Mouse (Mus musculus) embryonic stem cell, embryonic (primary cell): ENCODE data around the gene Gpr15.

Experiments used
- CTCF ChIA-PET, 4 experiments: fragments of 300-600 bp in 2 of 4; fragments of 350-600 bp in 2 of 4; sonication (Branson Sonifier 250); formaldehyde crosslinking; loops; one replicate each; lab custom pipeline; 2022; ENCODE audit warnings: inconsistent platforms in 2 of 4; lab: Charles Lee
- POLR2A ChIA-PET, 4 experiments: fragments of 300-600 bp in 2 of 4; fragments of 350-600 bp in 2 of 4; sonication (Branson Sonifier 250); formaldehyde crosslinking; loops; one replicate each; lab custom pipeline; 2022; ENCODE audit warnings: antibody characterized with exemption in 4 of 4, inconsistent platforms in 1 of 4; lab: Charles Lee

Gene Gpr15

GRCm38 (mm10) chr16:58678660-58679059 lies 40.2 kb downstream of the Gpr15 start:
- CTCF ChIA-PET, result no interaction called here

GRCm38 (mm10) chr16:58677491-58677890 lies 41.4 kb downstream of the Gpr15 start:
- CTCF ChIA-PET, result no interaction called here
- POLR2A ChIA-PET, result no interaction called here

More at GRCm38 (mm10) chr16:58678660-58679059, 40.2 kb downstream of the Gpr15 start:
- POLR2A ChIA-PET, result interaction anchor here in 1 of 4 experiments (0.9 kb wide), 1 partner anchor 49 kb away, joined by 4 read pairs; the partner anchor contains the start of gene Cldnd1

GRCm38 (mm10) chr16:58676633-58677032 lies 42.2 kb downstream of the Gpr15 start:
- ChIA-PET CTCF (no interaction called here), POLR2A (interaction anchor here in 2 of 4 experiments (0.7 to 0.9 kb wide), 2 partner anchors 51 kb away, joined by 3 read pairs; partner anchors contain the start of gene Cldnd1 (in 2 of the 2))

DNA sequence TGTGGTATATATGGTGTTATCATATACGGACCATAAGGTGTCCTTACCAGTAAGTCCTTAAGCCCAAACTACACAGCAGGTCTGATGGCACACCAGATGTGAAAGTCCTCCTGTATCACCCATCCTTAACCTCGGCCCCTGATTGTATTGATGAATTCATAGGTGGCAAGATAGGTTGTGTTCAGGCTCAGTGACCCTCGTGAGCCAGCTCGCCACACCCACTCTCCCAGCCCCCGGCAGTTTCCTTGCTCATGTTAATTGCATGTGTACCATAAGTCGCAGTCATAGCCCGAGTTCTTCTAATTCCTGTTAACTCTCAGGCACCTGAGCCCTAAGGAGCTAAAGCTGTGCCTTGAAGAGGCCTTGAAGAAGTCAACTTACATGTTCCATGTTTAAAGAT lies 42.7 kb downstream of the Gpr15 start:
- POLR2A ChIA-PET, result interaction anchor here in 1 of 4 experiments (0.9 kb wide), 1 partner anchor 51 kb away, joined by 3 read pairs; the partner anchor contains the start of gene Cldnd1
- CTCF ChIA-PET, result interaction anchor here in 1 of 4 experiments (1.2 kb wide), 1 partner anchor 222 kb away, joined by 4 read pairs; no protein-coding TSS in a partner anchor

GRCm38 (mm10) chr16:58675256-58675655 lies 43.6 kb downstream of the Gpr15 start:
- ChIA-PET POLR2A (interaction anchor here in 1 of 4 experiments (1.0 kb wide), 1 partner anchor 151 kb away, joined by 3 read pairs; the partner anchor contains the start of gene St3gal6), CTCF (interaction anchor here in 1 of 4 experiments (1.2 kb wide), 1 partner anchor 221 kb away, joined by 4 read pairs; no protein-coding TSS in a partner anchor)

DNA sequence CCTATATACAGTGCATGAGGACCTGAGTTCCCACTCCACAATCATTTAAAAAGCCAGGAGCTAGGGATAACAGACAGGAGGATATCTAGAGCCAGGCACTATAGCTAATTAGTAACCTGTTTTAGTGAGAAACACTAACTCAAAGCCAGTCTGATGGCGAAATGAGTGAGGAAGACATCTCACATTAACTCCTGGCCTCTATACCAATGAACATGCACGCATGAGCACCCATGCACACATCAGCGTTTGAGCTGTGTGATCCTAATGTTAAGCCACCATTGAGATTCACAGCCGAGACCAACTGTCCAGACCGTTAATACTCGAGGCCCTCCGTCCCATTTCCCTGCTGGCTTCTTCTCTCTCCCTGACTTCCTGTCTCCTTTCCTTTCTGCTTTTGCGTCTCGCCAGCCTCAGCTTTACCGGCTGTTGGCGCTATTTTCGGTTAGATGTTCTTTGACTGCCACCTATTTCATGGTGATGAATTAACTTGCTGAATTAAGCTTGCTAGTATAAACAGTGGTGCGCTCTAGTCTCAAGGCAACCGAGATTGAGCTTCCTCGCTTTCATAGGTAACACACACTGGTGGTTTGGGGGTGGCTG lies 45.0 kb downstream of the Gpr15 start:
- CTCF ChIA-PET, result interaction anchor here in 1 of 4 experiments (0.5 kb wide), 1 partner anchor 74 kb away, joined by 3 read pairs; no protein-coding TSS in a partner anchor
- POLR2A ChIA-PET, result no interaction called here

- ChIA-PET CTCF (interaction anchor here in 1 of 4 experiments (0.7 kb wide), 1 partner anchor 154 kb away, joined by 3 read pairs; no protein-coding TSS in a partner anchor), POLR2A (interaction anchor here in 1 of 4 experiments (1.2 kb wide), 1 partner anchor 11 kb away, joined by 3 read pairs; no protein-coding TSS in a partner anchor)
Observed at GRCm38 (mm10) chr16:58672396-58672795, 46.5 kb downstream of the Gpr15 start.

DNA sequence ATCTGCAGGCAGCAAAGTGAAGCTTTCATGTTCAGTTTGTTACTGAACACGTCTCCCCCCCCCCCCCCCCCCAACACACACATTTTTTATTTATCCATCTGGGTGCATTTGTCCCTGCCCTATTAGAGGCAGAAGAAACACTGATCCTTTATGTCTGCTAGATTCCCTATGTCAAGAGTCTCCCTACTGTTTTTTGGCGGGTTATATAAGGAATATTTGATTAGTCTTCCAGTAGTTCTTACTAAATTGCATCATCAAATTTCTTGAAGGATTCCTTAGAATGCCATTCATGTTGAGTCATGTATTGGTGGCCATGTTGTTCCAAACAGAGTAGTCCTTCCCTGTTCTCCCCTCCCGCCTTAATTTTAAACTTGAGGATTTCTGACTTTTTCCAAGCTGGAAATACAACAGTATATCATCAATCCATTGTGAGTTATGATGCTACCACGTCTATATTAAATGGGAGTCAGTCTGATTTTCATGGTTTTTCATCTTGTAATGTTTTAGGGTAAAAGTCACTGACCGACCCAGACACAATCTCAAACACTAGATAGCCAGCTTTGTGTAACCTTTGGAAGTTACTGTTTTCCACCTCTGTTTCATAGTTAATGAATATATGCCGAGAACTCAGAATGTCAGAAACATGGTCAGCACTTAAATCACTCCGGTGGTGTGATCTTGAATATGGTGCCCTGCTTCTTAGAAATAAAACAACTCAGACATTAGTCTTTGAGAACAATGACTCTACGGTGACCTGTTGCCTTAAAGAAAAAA lies 47.5 kb downstream of the Gpr15 start:
- ChIA-PET CTCF (interaction anchor here in 1 of 4 experiments (0.5 kb wide), 1 partner anchor 112 kb away, joined by 4 read pairs; no protein-coding TSS in a partner anchor), POLR2A (interaction anchor here in 3 of 4 experiments (0.7 to 2.4 kb wide), 11 partner anchors 10 to 211 kb away, joined by 3 to 8 read pairs (median 5); partner anchors contain the start of genes Cldnd1 (in 1 of the 3) and E330017A01Rik (in 1 of the 3))

DNA sequence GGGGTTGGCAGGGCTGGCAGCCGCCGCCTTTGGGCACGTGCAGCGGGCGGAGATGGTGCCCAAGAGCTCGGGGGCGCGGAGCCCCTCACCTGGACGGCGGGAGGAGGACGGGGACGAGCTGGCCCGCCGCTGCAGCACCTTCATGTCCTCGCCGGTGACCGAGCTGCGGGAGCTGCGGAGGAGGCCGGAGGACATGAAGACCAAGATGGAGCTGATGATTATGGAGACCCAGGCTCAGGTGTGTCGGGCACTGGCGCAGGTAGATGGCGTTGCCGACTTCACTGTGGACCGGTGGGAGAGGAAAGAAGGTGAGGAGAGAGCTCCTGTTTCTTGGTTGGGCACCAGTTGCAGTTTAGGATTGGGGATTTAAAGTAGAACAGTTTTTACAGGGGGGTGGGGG lies 48.2 kb downstream of the Gpr15 start:
- ChIA-PET CTCF (interaction anchor here in 3 of 4 experiments (0.5 to 1.7 kb wide), 4 partner anchors 112 to 220 kb away, joined by 3 to 5 read pairs (median 4); no protein-coding TSS in a partner anchor), POLR2A (interaction anchor here (0.5 to 2.4 kb wide), 25 partner anchors 10 to 1000 kb away, joined by 3 to 15 read pairs (median 5); partner anchors contain the start of genes Cldnd1 (in 3 of the 4), Dcbld2 (in 1 of the 4) and E330017A01Rik (in 1 of the 4))

DNA sequence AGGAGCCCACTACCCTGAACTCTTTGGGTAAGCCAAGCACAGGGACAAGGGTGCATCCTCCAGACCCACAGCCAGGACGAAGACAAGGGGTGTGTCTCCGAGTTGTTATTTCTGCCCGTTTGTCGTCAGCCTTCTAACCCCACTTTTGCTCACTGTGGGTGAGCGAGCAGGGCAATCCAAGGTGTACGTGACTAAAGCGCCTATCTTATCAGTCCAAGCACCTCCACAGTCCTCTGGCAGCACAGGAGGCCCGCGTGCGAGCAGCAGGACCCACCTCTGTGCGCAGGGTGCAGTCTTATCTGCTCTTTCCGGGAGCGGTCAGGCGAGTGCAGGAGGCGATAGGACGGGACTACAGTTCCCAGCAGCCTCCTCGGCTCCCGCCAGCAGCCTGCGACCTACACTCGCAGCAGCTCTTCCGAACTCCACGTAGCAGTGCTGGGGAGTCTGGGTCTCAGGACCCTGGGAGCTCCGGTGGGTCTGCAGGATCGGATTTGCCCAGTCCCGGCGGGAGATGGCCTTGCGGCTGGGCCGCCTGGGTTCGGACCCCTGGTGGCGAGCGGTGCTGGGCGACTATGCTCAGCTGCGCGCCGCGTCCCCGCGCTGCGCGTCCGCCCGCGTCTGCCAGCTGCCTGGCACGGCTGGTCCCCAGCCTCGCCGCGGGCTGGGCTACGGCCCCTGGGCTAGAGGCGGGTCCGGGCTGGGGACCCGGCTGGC lies 48.8 kb downstream of the Gpr15 start, which contains the start of gene Cpox:
TSS of gene Cpox (plus strand) at position 376 of the 714 bp plus-strand sequence.
- CTCF ChIA-PET, result interaction anchor here in 2 of 4 experiments (0.6 to 1.7 kb wide), 5 partner anchors 58 to 219 kb away, joined by 3 to 5 read pairs (median 3); partner anchors contain the start of gene Cldnd1 (in 1 of the 2)
- POLR2A ChIA-PET, result interaction anchor here (0.5 to 2.4 kb wide), 28 partner anchors 10 to 1000 kb away, joined by 3 to 15 read pairs (median 4); partner anchors contain the start of genes Cldnd1 (in 3 of the 4), Dcbld2 (in 3 of the 4) and E330017A01Rik (in 1 of the 4)

DNA sequence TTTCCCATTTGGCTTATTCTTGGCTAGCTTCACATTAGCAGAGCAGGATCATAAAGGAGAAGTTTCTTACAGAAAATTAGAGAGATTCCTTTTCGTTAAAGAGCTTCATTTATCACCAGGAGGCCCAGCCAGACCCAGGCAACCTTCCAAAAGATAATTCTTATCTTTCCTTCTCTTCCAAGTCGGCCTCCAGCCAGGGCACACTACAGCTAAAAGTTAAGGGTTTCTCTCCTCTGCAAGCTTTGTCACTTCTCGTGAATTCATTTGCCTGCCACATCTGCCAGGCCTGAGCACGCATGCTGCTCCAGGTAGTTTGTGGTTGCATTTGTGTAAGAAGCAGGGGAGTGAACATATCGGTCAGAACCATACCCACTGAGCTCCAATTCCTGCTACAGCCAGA lies 49.6 kb downstream of the Gpr15 start:
- ChIA-PET POLR2A (interaction anchor here in 3 of 4 experiments (0.9 to 2.4 kb wide), 8 partner anchors 16 to 263 kb away, joined by 3 to 15 read pairs (median 5); partner anchors contain the start of genes Dcbld2 (in 2 of the 3) and E330017A01Rik (in 1 of the 3)), CTCF (interaction anchor here in 2 of 4 experiments (1.5 to 1.7 kb wide), 2 partner anchors 207 to 215 kb away, joined by 3 to 5 read pairs; no protein-coding TSS in a partner anchor)

DNA sequence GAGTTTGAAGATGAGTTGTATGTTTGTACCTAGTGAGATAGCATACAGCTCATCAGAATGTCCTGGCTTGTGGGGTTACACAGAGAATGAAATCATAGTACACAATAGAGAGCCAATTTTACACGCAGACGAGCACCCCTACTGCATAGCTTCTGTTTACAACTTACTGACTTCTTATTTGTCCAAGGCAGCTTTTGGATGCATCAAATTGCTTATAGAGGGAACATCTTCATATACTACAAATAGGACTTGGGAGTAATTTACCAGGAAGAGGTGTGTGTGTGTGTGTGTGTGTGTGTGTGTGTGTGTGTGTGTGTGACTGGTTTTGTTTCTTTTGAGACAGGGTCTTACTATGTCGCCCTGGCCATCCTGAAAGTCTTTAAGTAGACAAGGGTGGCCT lies 50.3 kb downstream of the Gpr15 start:
- CTCF ChIA-PET, result interaction anchor here in 1 of 4 experiments (1.5 kb wide), 1 partner anchor 207 kb away, joined by 3 read pairs; no protein-coding TSS in a partner anchor
- POLR2A ChIA-PET, result interaction anchor here in 1 of 4 experiments (2.2 to 2.4 kb wide), 2 partner anchors 30 to 261 kb away, joined by 8 to 15 read pairs; partner anchors contain the start of genes Dcbld2 and E330017A01Rik
